Mouse (Mus musculus) midbrain, embryonic 10.5 days (tissue): ENCODE measurements around the gene Rad51ap1. TPM values are rescaled to one million over a fixed set of nuclear protein-coding genes. Genes with fewer than 3 reads are reported as not detected.

ENCODE experiments used
- DNase-seq: peaks from one replicate; pipeline ENCODE4 v3.0.0-alpha.2; 2017; ENCODE audit warnings: low spot score
- H3K27ac ChIP-seq: fragments of 300-500 bp; sonication (generic); replicated peaks from 2 replicates; pipeline ENCODE4 v1.5.1; 2016; ENCODE audit warnings: mild to moderate bottlenecking
- H3K27me3 ChIP-seq: fragments of 300-500 bp; sonication (generic); 2 replicates; pipeline ENCODE4 v1.6.1; 2016; ENCODE audit warnings: low read depth, mild to moderate bottlenecking; ENCODE audit not compliant: poor library complexity, severe bottlenecking
- H3K36me3 ChIP-seq: fragments of 300-500 bp; sonication (generic); 2 replicates; pipeline ENCODE4 v1.6.1; 2016; ENCODE audit warnings: mild to moderate bottlenecking, moderate library complexity
- H3K4me1 ChIP-seq: fragments of 300-500 bp; sonication (generic); 2 replicates; pipeline ENCODE4 v1.6.1; 2016
- H3K4me3 ChIP-seq: fragments of 300-500 bp; sonication (generic); 2 replicates; pipeline ENCODE4 v1.5.1; 2016; ENCODE audit warnings: mild to moderate bottlenecking, moderate library complexity
- H3K9me3 ChIP-seq: fragments of 300-500 bp; sonication (generic); replicated peaks from 2 replicates; pipeline ENCODE4 v1.6.1; 2016; ENCODE audit warnings: mild to moderate bottlenecking
- WGBS: fragments of 180-500 bp; shearing (Covaris S2); methylation state at CpG from one replicate; pipeline ENCODE4 v1.1.7; 2016; 5-methylcytosine and 5-hydroxymethylcytosine counted together
- polyA plus RNA-seq: library from polyadenylated mRNA; unstranded; fragments of >200 nt; fragmentation: Nextera tagmentation; extraction: Ambion mirVana; gene quantifications from 2 replicates; pipeline ENCODE4 v1.2.1, GENCODE M21; 2016

Gene Rad51ap1
- polyA plus RNA-seq, 1 experiment from 2014 or later: 83.1 TPM

- Histone ChIP-seq H3K27me3 (no peaks in the 10 kb centered on the region), H3K4me3 (peak within 1 kb of the TSS; percentile 50), H3K36me3 (peaks cover 43% of the 10 kb centered on the region), H3K9me3 (no peaks in the 10 kb centered on the region), H3K4me1 (peaks cover 11% of the 10 kb centered on the region), H3K27ac (peak within 1 kb of the TSS; percentile 75)
- DNase-seq: peak; percentile 36
- 8% methylated on average over 21 of the region's 21 CpGs for WGBS
These were observed 18.1 kb downstream of the Rad51ap1 start, which contains the start of gene Dyrk4 for GRCm38 (mm10) chr6:126921111-126921881. Gene Dyrk4 (minus strand): TSS chr6:126921839.

GRCm38 (mm10) chr6:126914928-126915327 is 24.5 kb downstream of the Rad51ap1 start:
- DNase-seq: no peak
- Histone ChIP-seq H3K4me3 (no peak overlapping the region), H3K36me3 (no peaks in the 10 kb centered on the region), H3K27ac (no peak overlapping the region), H3K27me3 (no peaks in the 10 kb centered on the region), H3K4me1 (no peaks in the 10 kb centered on the region), H3K9me3 (no peaks in the 10 kb centered on the region)
- WGBS: 84% methylated on average over 5 of the region's 5 CpGs

GRCm38 (mm10) chr6:126910727-126911126 is 28.7 kb downstream of the Rad51ap1 start:
- Histone ChIP-seq H3K4me3 (no peak overlapping the region), H3K9me3 (no peaks in the 10 kb centered on the region), H3K4me1 (no peaks in the 10 kb centered on the region), H3K36me3 (no peaks in the 10 kb centered on the region), H3K27ac (no peak overlapping the region), H3K27me3 (no peaks in the 10 kb centered on the region)
- no peak for DNase-seq
- WGBS: 86% methylated on average over 4 of the region's 4 CpGs

GRCm38 (mm10) chr6:126907876-126908275 is 31.5 kb downstream of the Rad51ap1 start:
- WGBS: 80% methylated on average over 3 of the region's 3 CpGs

GRCm38 (mm10) chr6:126907378-126907777 is 32.0 kb downstream of the Rad51ap1 start:
- Histone ChIP-seq H3K27me3 (no peaks in the 10 kb centered on the region), H3K4me1 (no peaks in the 10 kb centered on the region), H3K27ac (no peak overlapping the region), H3K36me3 (no peaks in the 10 kb centered on the region), H3K9me3 (no peaks in the 10 kb centered on the region), H3K4me3 (no peak overlapping the region)
- WGBS: 77% methylated on average over 4 of the region's 5 CpGs
- DNase-seq: no peak

More at GRCm38 (mm10) chr6:126907876-126908275, 31.5 kb downstream of the Rad51ap1 start:
- H3K27me3 ChIP-seq: no peaks in the 10 kb centered on the region
- no peak for DNase-seq
- H3K9me3 ChIP-seq: no peaks in the 10 kb centered on the region
- no peak overlapping the region for H3K4me3 ChIP-seq
- H3K36me3 ChIP-seq: no peaks in the 10 kb centered on the region
- H3K27ac ChIP-seq: no peak overlapping the region
- no peaks in the 10 kb centered on the region for H3K4me1 ChIP-seq

GRCm38 (mm10) chr6:126877118-126877517 is 62.3 kb downstream of the Rad51ap1 start:
- 92% methylated on average over 8 of the region's 8 CpGs for WGBS
- H3K4me3 ChIP-seq: no peak overlapping the region
- no peaks in the 10 kb centered on the region for H3K27me3 ChIP-seq

More at GRCm38 (mm10) chr6:126877118-126877517, 62.3 kb downstream of the Rad51ap1 start:
- H3K36me3 ChIP-seq: no peaks in the 10 kb centered on the region
- DNase-seq: no peak
- no peaks in the 10 kb centered on the region for H3K9me3 ChIP-seq
- no peaks in the 10 kb centered on the region for H3K4me1 ChIP-seq
- no peak overlapping the region for H3K27ac ChIP-seq

Other genes with a start within 250 kb of the Rad51ap1 start
- 3.4 and 4.9 TPM in 2 replicates for gene Kcna6, start 198.9 kb downstream of the Rad51ap1 start, polyA plus RNA-seq
- 183 and 197 TPM in 2 replicates for gene Ndufa9, start 90.5 kb downstream of the Rad51ap1 start, polyA plus RNA-seq
- gene Akap3, start 86.5 kb downstream of the Rad51ap1 start, polyA plus RNA-seq: 0.09 and 0.11 TPM in 2 replicates
- 0.06 and 0.11 TPM in 2 replicates for gene Dyrk4, start 17.7 kb downstream of the Rad51ap1 start, polyA plus RNA-seq
- gene D6Wsu163e, start 375 bp upstream of the Rad51ap1 start, polyA plus RNA-seq: 16.0 and 17.5 TPM in 2 replicates
- gene Fgf6, start 76.0 kb upstream of the Rad51ap1 start, polyA plus RNA-seq: not detected in 2 replicates
- gene Fgf23, start 133.3 kb upstream of the Rad51ap1 start, polyA plus RNA-seq: 0.14 TPM in 1 of 2 replicates, not detected in the other
- 6.8 and 8.7 TPM in 2 replicates for gene Tigar, start 170.0 kb upstream of the Rad51ap1 start, polyA plus RNA-seq
- 1,714 and 1,799 TPM in 2 replicates for gene Ccnd2, start 212.6 kb upstream of the Rad51ap1 start, polyA plus RNA-seq